Mouse (Mus musculus): ENCODE measurements around the gene Golm1. TPM values are rescaled to one million over a fixed set of nuclear protein-coding genes. Genes with fewer than 3 reads are reported as not detected.

The Golm1 gene
- total and polyA plus RNA-seq, 2 experiments from 2014 or later: 17.9 to 20.2 TPM

DNA sequence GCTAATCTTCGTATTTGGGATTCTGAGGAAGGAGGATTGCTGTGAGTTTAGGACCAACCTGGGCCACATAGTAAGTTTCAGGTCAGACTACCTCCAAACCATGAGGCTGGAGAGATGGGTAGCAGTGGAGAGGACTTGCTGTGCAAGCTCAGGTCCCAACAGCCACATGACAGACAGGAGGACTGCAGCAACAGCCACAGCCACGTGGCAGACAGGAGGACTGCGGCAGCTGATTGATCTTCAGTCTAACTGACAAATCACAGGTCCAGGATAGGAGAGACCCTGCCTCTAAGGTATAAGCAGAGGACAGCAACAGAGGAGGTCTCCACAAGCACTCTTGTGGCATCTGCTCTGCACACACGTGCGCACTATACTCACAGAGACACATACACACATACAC lies 17.8 kb downstream of the Golm1 start:
- DNase-seq (ENCODE audit: low spot score): no peak
- Histone ChIP-seq H3K9ac (replicated peaks; ENCODE audit: low read length) (no peak overlapping the region), H3K36me3 (ENCODE audit: insufficient read depth, low read length) (no peaks in the 10 kb centered on the region; the same call in 1 of the 2 replicates), H3K4me3 (ENCODE audit: low read length) (no peak overlapping the region), H3K9me3 (ENCODE audit: low read length) (no peaks in the 10 kb centered on the region), H3K27me3 (ENCODE audit: insufficient read depth, low read length) (no peaks in the 10 kb centered on the region), H3K4me2 (ENCODE audit: low read depth, low read length) (no peak overlapping the region), H3K27ac (no peak overlapping the region), H3K4me1 (ENCODE audit: insufficient read depth, low read length) (peaks cover 7% of the 10 kb centered on the region)
- 77% methylated on average over 5 of the region's 5 CpGs for WGBS
- no peak for TF ChIP-seq CTCF (IDR thresholded peaks at IDR 0.05; ENCODE audit: low read depth)
- no peak for ATAC-seq

DNA sequence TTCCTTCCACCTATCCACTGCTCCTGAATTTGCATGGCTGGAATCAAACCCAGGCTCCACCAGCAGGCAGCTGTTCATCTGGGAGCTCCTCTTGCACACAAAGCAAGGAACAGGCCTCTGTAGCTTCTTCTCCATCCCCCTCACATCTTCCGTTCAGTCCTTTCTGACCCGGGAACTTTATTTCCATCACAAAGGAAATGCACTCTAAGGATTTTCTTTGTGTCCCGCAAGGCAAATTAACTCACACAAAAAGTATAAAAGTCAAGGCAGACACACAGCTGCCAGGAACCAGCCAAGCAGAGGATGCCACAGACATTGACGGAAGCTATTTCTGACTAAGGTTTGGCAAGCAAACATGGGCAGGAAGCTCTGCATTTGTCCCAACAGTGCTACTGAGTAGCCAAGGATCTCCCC lies 18.6 kb downstream of the Golm1 start:
- 19% methylated on average over 4 of the region's 4 CpGs for WGBS
- Histone ChIP-seq H3K36me3 (ENCODE audit: insufficient read depth, low read length) (no peaks in the 10 kb centered on the region), H3K27ac (no peak overlapping the region)

DNA sequence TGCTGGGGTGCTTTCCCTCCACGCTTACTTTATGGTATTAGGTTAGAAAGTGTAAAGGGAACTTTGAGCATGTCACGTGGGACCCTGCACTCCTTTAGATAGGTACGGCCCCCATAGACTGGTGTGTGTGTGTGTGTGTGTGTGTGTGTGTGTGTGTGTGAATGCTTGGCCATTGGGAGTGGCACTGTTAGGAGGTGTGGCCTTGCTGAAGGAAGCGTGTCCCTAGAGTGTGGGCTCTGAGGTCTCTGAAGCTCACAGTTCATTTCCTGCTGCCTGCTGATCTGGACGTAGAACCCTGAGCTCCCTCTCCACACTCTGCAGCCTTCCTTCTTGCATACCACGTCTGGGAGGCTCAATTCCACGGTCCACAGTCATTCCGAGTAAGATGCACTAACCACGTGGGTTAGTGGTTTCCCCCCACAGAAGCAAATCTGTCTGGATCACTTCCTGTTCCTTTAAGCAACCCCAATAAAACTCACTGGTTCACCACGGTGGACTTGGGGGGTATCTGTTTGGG lies 19.2 kb downstream of the Golm1 start:
- Histone ChIP-seq H3K9ac (replicated peaks; ENCODE audit: low read length) (no peak overlapping the region), H3K4me1 (ENCODE audit: insufficient read depth, low read length) (peaks cover 7% of the 10 kb centered on the region), H3K36me3 (ENCODE audit: insufficient read depth, low read length) (no peaks in the 10 kb centered on the region), H3K4me2 (ENCODE audit: low read depth, low read length) (no peak overlapping the region), H3K9me3 (ENCODE audit: low read length) (no peaks in the 10 kb centered on the region), H3K4me3 (ENCODE audit: low read length) (no peak overlapping the region), H3K27ac (no peak overlapping the region), H3K27me3 (ENCODE audit: insufficient read depth, low read length) (no peaks in the 10 kb centered on the region)
- TF ChIP-seq CTCF (IDR thresholded peaks at IDR 0.05; ENCODE audit: low read depth): no peak
- 49% methylated on average over 10 of the region's 10 CpGs for WGBS
- no peak for DNase-seq (ENCODE audit: low spot score)
- no peak for ATAC-seq

More for the DNA sequence above, 18.6 kb downstream of the Golm1 start:
- peak; percentile 26 for DNase-seq (ENCODE audit: low spot score)
- no peak for ATAC-seq
- H3K9me3 ChIP-seq (ENCODE audit: low read length): no peaks in the 10 kb centered on the region
- H3K27me3 ChIP-seq (ENCODE audit: insufficient read depth, low read length): no peaks in the 10 kb centered on the region
- no peak overlapping the region for H3K4me2 ChIP-seq (ENCODE audit: low read depth, low read length)
- H3K4me3 ChIP-seq (ENCODE audit: low read length): no peak overlapping the region
- H3K4me1 ChIP-seq (ENCODE audit: insufficient read depth, low read length): peaks cover 7% of the 10 kb centered on the region
- no peak overlapping the region for H3K9ac ChIP-seq (replicated peaks; ENCODE audit: low read length)
- no peak for TF ChIP-seq CTCF (IDR thresholded peaks at IDR 0.05; ENCODE audit: low read depth)

DNA sequence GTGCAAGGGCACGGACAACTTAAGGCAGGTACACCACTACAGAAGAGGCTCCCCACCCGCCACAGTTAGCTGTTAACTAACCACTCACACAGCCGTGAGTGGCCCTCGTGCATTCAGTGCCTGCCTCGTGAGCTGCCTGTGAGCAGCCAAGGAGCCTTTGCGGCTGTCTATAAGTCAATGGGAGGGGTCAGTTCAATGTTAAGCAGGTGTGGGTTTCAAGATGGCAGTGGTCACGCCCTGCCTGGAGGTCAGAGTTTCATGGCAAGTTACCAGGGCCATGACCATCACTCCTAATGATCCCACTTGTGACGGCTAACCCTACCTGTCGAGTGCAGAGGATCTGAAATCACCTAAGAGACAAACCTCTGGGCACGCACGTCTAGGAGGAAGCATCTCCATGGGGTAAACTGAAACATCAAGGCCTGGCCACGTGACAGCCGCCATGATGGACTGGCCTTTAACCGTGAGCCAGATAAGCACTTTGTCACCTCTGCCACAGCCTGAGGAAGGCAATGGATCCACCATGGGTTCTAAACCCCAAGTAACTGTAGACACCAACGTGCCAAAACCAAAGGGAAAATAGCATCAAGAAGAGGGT lies 19.8 kb downstream of the Golm1 start:
- Histone ChIP-seq H3K27me3 (ENCODE audit: insufficient read depth, low read length) (no peaks in the 10 kb centered on the region), H3K4me2 (ENCODE audit: low read depth, low read length) (no peak overlapping the region), H3K4me3 (ENCODE audit: low read length) (no peak overlapping the region), H3K27ac (no peak overlapping the region), H3K4me1 (ENCODE audit: insufficient read depth, low read length) (peaks cover 7% of the 10 kb centered on the region), H3K36me3 (ENCODE audit: insufficient read depth, low read length) (no peaks in the 10 kb centered on the region), H3K9ac (replicated peaks; ENCODE audit: low read length) (no peak overlapping the region), H3K9me3 (ENCODE audit: low read length) (no peaks in the 10 kb centered on the region)
- TF ChIP-seq CTCF (IDR thresholded peaks at IDR 0.05; ENCODE audit: low read depth): no peak
- ATAC-seq (no peak), DNase-seq (ENCODE audit: low spot score) (no peak)
- 94% methylated on average over 15 of the region's 15 CpGs for WGBS

DNA sequence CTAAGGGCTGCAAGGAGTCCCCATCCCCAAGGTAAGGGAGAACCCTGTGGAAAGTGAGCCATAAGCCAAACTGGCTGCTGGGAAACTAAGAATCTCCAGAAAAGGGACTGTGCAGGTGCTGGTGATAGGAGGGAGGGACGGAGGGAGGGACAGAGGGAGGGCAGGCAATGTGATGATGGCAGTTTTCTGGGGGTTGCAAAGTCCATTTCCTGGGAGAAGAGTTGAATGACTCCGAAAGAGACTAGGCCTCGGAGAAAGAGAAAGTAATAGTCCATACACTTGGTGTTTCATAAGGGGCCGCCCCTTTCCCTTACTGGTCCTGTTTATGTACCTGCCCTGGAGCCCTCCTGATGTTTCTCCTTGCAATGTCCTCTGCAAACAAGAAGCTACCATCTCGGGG lies 21.1 kb downstream of the Golm1 start:
- WGBS: 92% methylated on average over 5 of the region's 5 CpGs
- H3K27me3 ChIP-seq (ENCODE audit: insufficient read depth, low read length): no peaks in the 10 kb centered on the region
- TF ChIP-seq CTCF (IDR thresholded peaks at IDR 0.05; ENCODE audit: low read depth): no peak

DNA sequence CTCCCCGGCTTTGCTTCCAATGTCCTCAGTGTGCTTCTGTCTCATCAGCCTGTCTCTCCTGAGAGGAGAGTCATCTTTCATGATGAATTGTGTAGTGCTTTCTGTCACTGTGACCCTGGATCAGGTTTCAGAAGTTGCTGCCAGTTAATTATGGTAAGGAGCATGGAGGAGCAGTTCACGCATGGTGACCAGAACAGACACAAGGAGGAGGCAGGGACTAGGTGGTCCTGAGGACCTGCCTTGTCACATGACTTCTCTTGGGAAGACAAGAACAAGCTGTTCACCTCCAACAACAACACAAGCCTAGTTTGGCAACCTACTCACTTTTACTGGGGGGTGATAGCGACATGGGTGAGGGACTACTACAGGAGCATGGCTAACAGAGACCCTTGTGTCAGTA lies 22.5 kb downstream of the Golm1 start:
- Histone ChIP-seq H3K9ac (replicated peaks; ENCODE audit: low read length) (no peak overlapping the region), H3K27me3 (ENCODE audit: insufficient read depth, low read length) (no peaks in the 10 kb centered on the region), H3K4me3 (ENCODE audit: low read length) (no peak overlapping the region), H3K9me3 (ENCODE audit: low read length) (no peaks in the 10 kb centered on the region), H3K4me2 (ENCODE audit: low read depth, low read length) (no peak overlapping the region), H3K4me1 (ENCODE audit: insufficient read depth, low read length) (peaks cover 7% of the 10 kb centered on the region), H3K27ac (no peak overlapping the region; the same call in 1 of the 2 replicates), H3K36me3 (ENCODE audit: insufficient read depth, low read length) (peaks cover 7% of the 10 kb centered on the region; the same call in 1 of the 2 replicates)
- no peak for TF ChIP-seq CTCF (IDR thresholded peaks at IDR 0.05; ENCODE audit: low read depth)
- WGBS: 61% methylated on average over 3 of the region's 3 CpGs
- DNase-seq (ENCODE audit: low spot score) (no peak), ATAC-seq (no peak)

More for the DNA sequence above, 21.1 kb downstream of the Golm1 start:
- 0 out of 2 replicates have a peak, but pooled peaks cover under 1% of the 10 kb centered on the region for H3K36me3 ChIP-seq (ENCODE audit: insufficient read depth, low read length)
- DNase-seq (ENCODE audit: low spot score): no peak
- H3K4me3 ChIP-seq (ENCODE audit: low read length): no peak overlapping the region
- no peaks in the 10 kb centered on the region for H3K9me3 ChIP-seq (ENCODE audit: low read length)
- H3K4me2 ChIP-seq (ENCODE audit: low read depth, low read length): no peak overlapping the region
- H3K4me1 ChIP-seq (ENCODE audit: insufficient read depth, low read length): peaks cover 7% of the 10 kb centered on the region
- H3K27ac ChIP-seq: no peak overlapping the region
- ATAC-seq: no peak
- H3K9ac ChIP-seq (replicated peaks; ENCODE audit: low read length): no peak overlapping the region

DNA sequence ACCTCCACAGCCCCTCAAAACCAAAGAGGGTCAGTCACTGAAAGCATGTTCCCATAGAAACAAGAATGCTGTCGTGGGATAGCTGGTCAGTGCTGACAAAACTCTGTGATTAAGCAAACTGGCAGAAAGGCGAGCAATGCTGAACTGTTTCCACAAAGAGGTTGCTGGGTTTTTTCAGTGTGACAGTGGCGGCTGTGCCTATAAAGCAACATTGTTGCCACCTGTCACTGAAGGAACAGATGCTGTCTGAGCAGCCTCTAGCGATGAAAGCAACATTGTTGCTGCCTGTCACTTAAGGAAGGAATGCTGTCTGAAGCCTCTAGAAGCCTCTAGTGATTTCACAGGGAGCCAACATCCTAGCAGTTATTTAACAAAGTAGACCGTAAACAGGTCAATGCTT lies 23.0 kb downstream of the Golm1 start:
- H3K4me2 ChIP-seq (ENCODE audit: low read depth, low read length): no peak overlapping the region
- peaks cover 7% of the 10 kb centered on the region; the same call in 1 of the 2 replicates for H3K36me3 ChIP-seq (ENCODE audit: insufficient read depth, low read length)
- H3K9ac ChIP-seq (replicated peaks; ENCODE audit: low read length): no peak overlapping the region
- H3K9me3 ChIP-seq (ENCODE audit: low read length): no peaks in the 10 kb centered on the region
- H3K4me3 ChIP-seq (ENCODE audit: low read length): no peak overlapping the region
- H3K27me3 ChIP-seq (ENCODE audit: insufficient read depth, low read length): no peaks in the 10 kb centered on the region
- TF ChIP-seq CTCF (IDR thresholded peaks at IDR 0.05; ENCODE audit: low read depth): no peak
- peaks cover 7% of the 10 kb centered on the region for H3K4me1 ChIP-seq (ENCODE audit: insufficient read depth, low read length)
- H3K27ac ChIP-seq: peak overlapping the region; percentile 45; the same call in 1 of the 2 replicates
- peak; percentile 62 for DNase-seq (ENCODE audit: low spot score)
- ATAC-seq: peak; percentile 55
- WGBS: 18% methylated on average over 5 of the region's 5 CpGs
